Mouse (Mus musculus): Measurements from ENCODE around the gene Zbtb20.

- TF ChIP-seq CTCF (IDR thresholded peaks at IDR 0.05; ENCODE audit: borderline replicate concordance, insufficient read depth, low read length) (no peak), POLR2A (IDR thresholded peaks at IDR 0.05; ENCODE audit: low read depth, low read length) (no peak)
These were observed 354.6 kb downstream of the Zbtb20 start for GRCm38 (mm10) chr16:43230253-43230652.
